Mouse (Mus musculus) forebrain, embryonic 15.5 days (tissue): Measurements from ENCODE around the gene Mpig6b. TPM values are rescaled to one million over a fixed set of nuclear protein-coding genes. Genes with fewer than 3 reads are reported as not detected.
A peak's percentile ranks its signal among the peaks of the same experiment; 100 is the strongest.

Source experiments
- ATAC-seq: fragments of 200-750 bp; cut with Nextera tagmentation; replicated peaks from 2 replicates; pipeline ENCODE4 v1.8.0; 2017; ENCODE audit warnings: mild to moderate bottlenecking, moderate TSS enrichment, moderate library complexity
- H3K27ac ChIP-seq: fragments of 300-500 bp; sonication (generic); replicated peaks from 2 replicates; pipeline ENCODE4 v1.5.1; 2015; ENCODE audit warnings: mild to moderate bottlenecking, inconsistent platforms
- H3K27me3 ChIP-seq: fragments of 300-500 bp; sonication (generic); 2 replicates; pipeline ENCODE4 v1.6.1; 2015; ENCODE audit warnings: inconsistent platforms
- H3K36me3 ChIP-seq: fragments of 300-500 bp; sonication (generic); 2 replicates; pipeline ENCODE4 v1.6.1; 2015; ENCODE audit warnings: mild to moderate bottlenecking, inconsistent platforms
- H3K4me1 ChIP-seq: fragments of 300-500 bp; sonication (generic); 2 replicates; pipeline ENCODE4 v1.6.1; 2015; ENCODE audit warnings: inconsistent platforms
- H3K4me2 ChIP-seq: fragments of 300-500 bp; sonication (generic); replicated peaks from 2 replicates; pipeline ENCODE4 v1.6.1; 2015; ENCODE audit warnings: mild to moderate bottlenecking, inconsistent platforms
- H3K4me3 ChIP-seq: fragments of 300-500 bp; sonication (generic); 2 replicates; pipeline ENCODE4 v1.5.1; 2015; ENCODE audit warnings: mild to moderate bottlenecking, inconsistent platforms
- H3K9ac ChIP-seq: fragments of 300-500 bp; sonication (generic); replicated peaks from 2 replicates; pipeline ENCODE4 v1.6.1; 2015; ENCODE audit warnings: mild to moderate bottlenecking, inconsistent platforms
- H3K9me3 ChIP-seq: fragments of 300-500 bp; sonication (generic); 2 replicates; pipeline ENCODE4 v1.6.1; 2016; ENCODE audit warnings: inconsistent platforms
- WGBS: fragments of 180-500 bp; shearing (Covaris S2); methylation state at CpG from one replicate; pipeline ENCODE4 v1.1.7; 2015; ENCODE audit warnings: mixed read lengths; 5-methylcytosine and 5-hydroxymethylcytosine counted together
- polyA plus RNA-seq: library from polyadenylated mRNA; unstranded; fragments of >200 nt; fragmentation: Nextera tagmentation; extraction: Ambion mirVana; gene quantifications from 2 replicates; pipeline ENCODE4 v1.2.1, GENCODE M21; 2015

The Mpig6b gene
- polyA plus RNA-seq, 1 experiment from 2014 or later = 0.17 TPM

GRCm38 (mm10) chr17:35082841-35083576 is 17.0 kb upstream of the Mpig6b start:
- no peak for ATAC-seq
- WGBS = 87% methylated on average over 16 of the region's 16 CpGs
- no peak overlapping the region for H3K4me2 ChIP-seq
- H3K4me1 ChIP-seq = peaks cover 4% of the 10 kb centered on the region; the same call in 1 of the 2 replicates
- H3K27ac ChIP-seq = no peak overlapping the region
- no peaks in the 10 kb centered on the region for H3K27me3 ChIP-seq
- no peaks in the 10 kb centered on the region for H3K9me3 ChIP-seq
- H3K4me3 ChIP-seq = no peak overlapping the region
- no peaks in the 10 kb centered on the region for H3K36me3 ChIP-seq
- no peak overlapping the region for H3K9ac ChIP-seq

GRCm38 (mm10) chr17:35080710-35081109 is 14.7 kb upstream of the Mpig6b start:
- Histone ChIP-seq H3K9ac (no peak overlapping the region), H3K4me1 (peaks cover 21% of the 10 kb centered on the region), H3K27me3 (no peaks in the 10 kb centered on the region), H3K9me3 (no peaks in the 10 kb centered on the region), H3K4me3 (no peak overlapping the region), H3K4me2 (no peak overlapping the region), H3K36me3 (no peaks in the 10 kb centered on the region), H3K27ac (no peak overlapping the region)
- WGBS = 82% methylated on average over 4 of the region's 4 CpGs
- ATAC-seq = no peak

- no peaks in the 10 kb centered on the region for H3K36me3 ChIP-seq
- H3K4me3 ChIP-seq = no peak overlapping the region
- H3K9me3 ChIP-seq = no peaks in the 10 kb centered on the region
- no peaks in the 10 kb centered on the region for H3K27me3 ChIP-seq
- no peak overlapping the region for H3K9ac ChIP-seq
- peaks cover 21% of the 10 kb centered on the region for H3K4me1 ChIP-seq
- no peak overlapping the region for H3K27ac ChIP-seq
- no peak for ATAC-seq
- 62% methylated on average over 6 of the region's 6 CpGs for WGBS
- H3K4me2 ChIP-seq = no peak overlapping the region
These were observed 14.3 kb upstream of the Mpig6b start for GRCm38 (mm10) chr17:35080248-35080647.

GRCm38 (mm10) chr17:35079778-35080177 is 13.8 kb upstream of the Mpig6b start:
- no peak overlapping the region for H3K4me2 ChIP-seq
- WGBS = 73% methylated on average over 9 of the region's 9 CpGs
- no peaks in the 10 kb centered on the region for H3K36me3 ChIP-seq
- H3K27ac ChIP-seq = no peak overlapping the region
- H3K27me3 ChIP-seq = no peaks in the 10 kb centered on the region
- no peak overlapping the region for H3K9ac ChIP-seq
- H3K4me3 ChIP-seq = no peak overlapping the region
- peaks cover 21% of the 10 kb centered on the region for H3K4me1 ChIP-seq
- H3K9me3 ChIP-seq = no peaks in the 10 kb centered on the region
- no peak for ATAC-seq

GRCm38 (mm10) chr17:35077786-35078233 is 11.8 kb upstream of the Mpig6b start, which contains the start of gene Ly6g6d:
Gene Ly6g6d (minus strand): TSS chr17:35078065.
- Histone ChIP-seq H3K4me3 (peak within 1 kb of the TSS; percentile 25), H3K4me1 (peaks cover 21% of the 10 kb centered on the region), H3K4me2 (peak within 1 kb of the TSS; percentile 34), H3K36me3 (no peaks in the 10 kb centered on the region), H3K27me3 (no peaks in the 10 kb centered on the region), H3K27ac (peak within 1 kb of the TSS; percentile 74), H3K9ac (peak within 1 kb of the TSS; percentile 22; the same call in 1 of the 2 replicates), H3K9me3 (no peaks in the 10 kb centered on the region)
- 9% methylated on average over 14 of the region's 14 CpGs for WGBS
- no peak for ATAC-seq

- peaks cover 21% of the 10 kb centered on the region for H3K4me1 ChIP-seq
- peak overlapping the region; percentile 22; the same call in 1 of the 2 replicates for H3K9ac ChIP-seq
- peak; percentile 29; the same call in 1 of the 2 replicates for ATAC-seq
- no peaks in the 10 kb centered on the region for H3K27me3 ChIP-seq
- no peaks in the 10 kb centered on the region for H3K9me3 ChIP-seq
- peak overlapping the region; percentile 25 for H3K4me3 ChIP-seq
- 45% methylated on average over 2 of the region's 2 CpGs for WGBS
- H3K4me2 ChIP-seq = peak overlapping the region; percentile 34
- peak overlapping the region; percentile 74 for H3K27ac ChIP-seq
- no peaks in the 10 kb centered on the region for H3K36me3 ChIP-seq
These were observed 11.3 kb upstream of the Mpig6b start for GRCm38 (mm10) chr17:35077285-35077684.

- Histone ChIP-seq H3K36me3 (no peaks in the 10 kb centered on the region), H3K27ac (peak within 1 kb of the TSS; percentile 74), H3K27me3 (no peaks in the 10 kb centered on the region), H3K4me2 (peak within 1 kb of the TSS; percentile 34), H3K4me1 (peaks cover 21% of the 10 kb centered on the region), H3K9ac (peak within 1 kb of the TSS; percentile 22; the same call in 1 of the 2 replicates), H3K9me3 (no peaks in the 10 kb centered on the region), H3K4me3 (peak within 1 kb of the TSS; percentile 25)
- WGBS = 28% methylated on average over 10 of the region's 10 CpGs
- ATAC-seq = peak; percentile 82
These were observed 10.7 kb upstream of the Mpig6b start, which contains the start of gene Ly6g6e for GRCm38 (mm10) chr17:35076507-35077176. Gene Ly6g6e (plus strand): TSS chr17:35076902.

- no peak overlapping the region for H3K4me3 ChIP-seq
- H3K9me3 ChIP-seq = no peaks in the 10 kb centered on the region
- H3K27me3 ChIP-seq = no peaks in the 10 kb centered on the region
- H3K4me2 ChIP-seq = no peak overlapping the region
- no peak for ATAC-seq
- H3K27ac ChIP-seq = no peak overlapping the region
- peaks cover 21% of the 10 kb centered on the region for H3K4me1 ChIP-seq
- no peak overlapping the region for H3K9ac ChIP-seq
- H3K36me3 ChIP-seq = no peaks in the 10 kb centered on the region
- 59% methylated on average over 17 of the region's 17 CpGs for WGBS
These were observed 8.1 kb upstream of the Mpig6b start for GRCm38 (mm10) chr17:35074097-35074496.

- ATAC-seq = no peak
- H3K4me1 ChIP-seq = peaks cover 2% of the 10 kb centered on the region; the same call in 1 of the 2 replicates
- WGBS = 90% methylated on average over 9 of the region's 9 CpGs
- peaks cover 4% of the 10 kb centered on the region; the same call in 1 of the 2 replicates for H3K27me3 ChIP-seq
- H3K36me3 ChIP-seq = no peaks in the 10 kb centered on the region
- H3K9ac ChIP-seq = no peak overlapping the region
- H3K27ac ChIP-seq = no peak overlapping the region
- H3K4me3 ChIP-seq = no peak overlapping the region
- no peaks in the 10 kb centered on the region for H3K9me3 ChIP-seq
- no peak overlapping the region for H3K4me2 ChIP-seq
These were observed 5.5 kb upstream of the Mpig6b start for GRCm38 (mm10) chr17:35071454-35071853.

- Histone ChIP-seq H3K9ac (no peak overlapping the region), H3K4me1 (0 out of 2 replicates have a peak, but pooled peaks cover under 1% of the 10 kb centered on the region), H3K4me2 (no peak overlapping the region), H3K27me3 (peaks cover 5% of the 10 kb centered on the region; the same call in 1 of the 2 replicates), H3K9me3 (no peaks in the 10 kb centered on the region), H3K36me3 (no peaks in the 10 kb centered on the region), H3K4me3 (no peak overlapping the region), H3K27ac (no peak overlapping the region)
- WGBS = 56% methylated on average over 6 of the region's 6 CpGs
- no peak for ATAC-seq
These were observed 4.7 kb upstream of the Mpig6b start for GRCm38 (mm10) chr17:35070556-35071229.

- peaks cover 14% of the 10 kb centered on the region for H3K4me1 ChIP-seq
- no peaks in the 10 kb centered on the region for H3K36me3 ChIP-seq
- WGBS = 84% methylated on average over 17 of the region's 17 CpGs
- no peaks in the 10 kb centered on the region for H3K9me3 ChIP-seq
- H3K4me2 ChIP-seq = no peak overlapping the region
- no peak overlapping the region for H3K9ac ChIP-seq
- no peak overlapping the region for H3K4me3 ChIP-seq
- ATAC-seq = no peak
- H3K27me3 ChIP-seq = peaks cover 24% of the 10 kb centered on the region; the same call in 1 of the 2 replicates
- no peak overlapping the region for H3K27ac ChIP-seq
These were observed 2.4 kb upstream of the Mpig6b start for GRCm38 (mm10) chr17:35068213-35068914.
